Mouse (Mus musculus) E14TG2a.4 (cell line): ENCODE data around the gene Fbxw4.

Experiments used
- CTCF ChIP-seq: conservative IDR thresholded peaks from 2 replicates; pipeline ENCODE4 v1.5.1; 2014; ENCODE audit warnings: low read length
- NANOG ChIP-seq: IDR thresholded peaks from 2 replicates; pipeline ENCODE4 v1.6.1; 2014; ENCODE audit warnings: borderline replicate concordance, low read length, mixed read lengths
- POU5F1 ChIP-seq: IDR thresholded peaks from 2 replicates; pipeline ENCODE4 v1.6.1; 2014; ENCODE audit warnings: low read length, borderline replicate concordance

DNA sequence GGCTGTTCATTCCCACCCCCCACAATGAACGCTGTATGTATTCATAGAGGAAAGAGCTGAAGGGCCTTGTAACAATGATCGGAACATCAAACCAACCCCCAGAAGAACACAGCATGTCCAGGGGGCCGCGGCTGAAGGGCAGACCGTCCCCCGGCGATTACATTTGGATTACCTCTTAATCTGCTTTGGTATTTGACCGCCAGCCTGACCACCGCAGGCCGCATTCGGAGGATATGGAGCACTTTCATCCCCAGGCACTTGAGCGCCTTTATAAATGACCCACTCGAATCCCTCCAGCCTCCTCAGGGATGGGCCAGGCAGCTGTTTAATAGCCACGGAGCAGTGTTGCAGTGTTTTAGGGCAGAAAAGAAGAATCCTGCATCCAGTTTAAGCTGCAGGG, 92.7 kb downstream of the Fbxw4 start:
- TF ChIP-seq CTCF: no peak
- TF ChIP-seq NANOG: no peak
- TF ChIP-seq POU5F1: no peak
